Mouse (Mus musculus) liver, embryonic 11.5 days (tissue): ENCODE measurements around the gene Stag1. TPM values are rescaled to one million over a fixed set of nuclear protein-coding genes. Genes with fewer than 3 reads are reported as not detected.

Experiments
- ATAC-seq: fragments of 200-750 bp; cut with Nextera tagmentation; replicated peaks from 2 replicates; pipeline ENCODE4 v1.8.0; 2017; ENCODE audit warnings: moderate number of reproducible peaks, mild to moderate bottlenecking, moderate TSS enrichment, moderate library complexity; ENCODE audit not compliant: low FRiP score
- DNase-seq: peaks from one replicate; pipeline ENCODE4 v3.0.0-alpha.2; 2017; ENCODE audit warnings: low spot score
- H3K27ac ChIP-seq: fragments of 300-500 bp; sonication (generic); 2 replicates; pipeline ENCODE4 v1.5.1; 2014; ENCODE audit warnings: mild to moderate bottlenecking, low read depth, low read length, control low read depth
- H3K27me3 ChIP-seq: fragments of 300-500 bp; sonication (generic); replicated peaks from 2 replicates; pipeline ENCODE4 v1.6.1; 2014; ENCODE audit warnings: low read length, mixed read lengths; ENCODE audit not compliant: control insufficient read depth, insufficient read depth
- H3K36me3 ChIP-seq: fragments of 300-500 bp; sonication (generic); 2 replicates; pipeline ENCODE4 v1.6.1; 2014; ENCODE audit warnings: mild to moderate bottlenecking, low read length, moderate library complexity, mixed read lengths; ENCODE audit not compliant: control insufficient read depth, insufficient read depth
- H3K4me1 ChIP-seq: fragments of 300-500 bp; sonication (generic); replicated peaks from 2 replicates; pipeline ENCODE4 v1.6.1; 2014; ENCODE audit warnings: low read length, mixed read lengths; ENCODE audit not compliant: control insufficient read depth, insufficient read depth
- H3K4me2 ChIP-seq: fragments of 300-500 bp; sonication (generic); 2 replicates; pipeline ENCODE4 v1.6.1; 2014; ENCODE audit warnings: mild to moderate bottlenecking, control low read depth, moderate library complexity
- H3K4me3 ChIP-seq: fragments of 300-500 bp; sonication (generic); 2 replicates; pipeline ENCODE4 v1.5.1; 2014; ENCODE audit warnings: low read depth, low read length, control low read depth
- H3K9ac ChIP-seq: fragments of 300-500 bp; sonication (generic); 2 replicates; pipeline ENCODE4 v1.6.1; 2014; ENCODE audit warnings: low read depth, low read length, control low read depth
- H3K9me3 ChIP-seq: fragments of 300-500 bp; sonication (generic); 2 replicates; pipeline ENCODE4 v1.6.1; 2016; ENCODE audit warnings: low read length, inconsistent platforms, mixed read lengths; ENCODE audit not compliant: control insufficient read depth
- WGBS: fragments of 180-500 bp; shearing (Covaris S2); extraction: QIAGEN DNeasy Blood & Tissue Kit; methylation state at CpG from one replicate; pipeline ENCODE4 v1.1.7; 2014; 5-methylcytosine and 5-hydroxymethylcytosine counted together
- polyA plus RNA-seq: library from polyadenylated mRNA; unstranded; fragments of >200 nt; fragmentation: Nextera tagmentation; extraction: Ambion mirVana; gene quantifications from 2 replicates; pipeline ENCODE4 v1.2.1, GENCODE M21; 2014

Stag1 gene
- polyA plus RNA-seq, 1 experiment from 2014 or later, result 32.3 TPM

GRCm38 (mm10) chr9:100997138-100997537 is 399.5 kb downstream of the Stag1 start:
- Histone ChIP-seq H3K27ac (no peak overlapping the region), H3K27me3 (no peaks in the 10 kb centered on the region), H3K36me3 (peaks cover 3% of the 10 kb centered on the region; the same call in 1 of the 2 replicates), H3K4me3 (no peak overlapping the region), H3K4me2 (no peak overlapping the region), H3K9ac (no peak overlapping the region), H3K4me1 (no peaks in the 10 kb centered on the region), H3K9me3 (no peaks in the 10 kb centered on the region)
- WGBS, result 69% methylated on average over 2 of the region's 2 CpGs
- ATAC-seq, result no peak; the same call in 1 of the 2 replicates
- DNase-seq, result no peak

- ATAC-seq (no peak), DNase-seq (no peak)
- Histone ChIP-seq H3K9ac (no peak overlapping the region), H3K4me2 (no peak overlapping the region), H3K36me3 (0 out of 2 replicates have a peak, but pooled peaks cover 3% of the 10 kb centered on the region), H3K27me3 (no peaks in the 10 kb centered on the region), H3K4me3 (no peak overlapping the region), H3K4me1 (no peaks in the 10 kb centered on the region), H3K27ac (no peak overlapping the region), H3K9me3 (peaks cover 7% of the 10 kb centered on the region)
- WGBS, result 89% methylated on average over 4 of the region's 4 CpGs
These were observed 404.5 kb downstream of the Stag1 start for GRCm38 (mm10) chr9:101002053-101002452.

- H3K27me3 ChIP-seq, result no peaks in the 10 kb centered on the region
- 0 out of 2 replicates have a peak, but pooled peaks cover 3% of the 10 kb centered on the region for H3K36me3 ChIP-seq
- H3K9ac ChIP-seq, result no peak overlapping the region
- H3K4me2 ChIP-seq, result no peak overlapping the region
- H3K4me3 ChIP-seq, result no peak overlapping the region
- no peaks in the 10 kb centered on the region for H3K4me1 ChIP-seq
- ATAC-seq (no peak), DNase-seq (no peak)
- peaks cover 7% of the 10 kb centered on the region for H3K9me3 ChIP-seq
- 83% methylated on average over 8 of the region's 8 CpGs for WGBS
- no peak overlapping the region for H3K27ac ChIP-seq
These were observed 405.2 kb downstream of the Stag1 start for GRCm38 (mm10) chr9:101002841-101003240.

- Histone ChIP-seq H3K9me3 (peaks cover 7% of the 10 kb centered on the region), H3K4me3 (no peak overlapping the region), H3K36me3 (0 out of 2 replicates have a peak, but pooled peaks cover 3% of the 10 kb centered on the region), H3K4me2 (no peak overlapping the region), H3K4me1 (no peaks in the 10 kb centered on the region), H3K9ac (no peak overlapping the region), H3K27me3 (no peaks in the 10 kb centered on the region), H3K27ac (no peak overlapping the region)
- 83% methylated on average over 5 of the region's 5 CpGs for WGBS
- DNase-seq (no peak), ATAC-seq (no peak)
These were observed 405.7 kb downstream of the Stag1 start for GRCm38 (mm10) chr9:101003302-101003701.

GRCm38 (mm10) chr9:101005866-101006265 is 408.3 kb downstream of the Stag1 start:
- WGBS, result 81% methylated on average over 4 of the region's 4 CpGs
- no peak overlapping the region for H3K4me3 ChIP-seq

More at GRCm38 (mm10) chr9:101005866-101006265, 408.3 kb downstream of the Stag1 start:
- Histone ChIP-seq H3K4me1 (no peaks in the 10 kb centered on the region), H3K9ac (no peak overlapping the region), H3K27ac (no peak overlapping the region), H3K9me3 (peaks cover 7% of the 10 kb centered on the region), H3K27me3 (no peaks in the 10 kb centered on the region), H3K4me2 (no peak overlapping the region), H3K36me3 (no peaks in the 10 kb centered on the region)
- DNase-seq, result no peak
- ATAC-seq, result no peak

Other genes with a start within 250 kb of the Stag1 start
- 0.59 and 0.78 TPM in 2 replicates for gene Il20rb, start 111.0 kb upstream of the Stag1 start, polyA plus RNA-seq
- gene Nck1, start 51.7 kb upstream of the Stag1 start, polyA plus RNA-seq, result 51.6 and 51.9 TPM in 2 replicates
- 2.4 and 4.1 TPM in 2 replicates for gene Slc35g2, start 26.7 kb upstream of the Stag1 start, polyA plus RNA-seq